Mouse (Mus musculus) C2C12 (cell line): ENCODE measurements around the gene Clybl.

Experiments used
- CEBPB ChIP-seq: IDR thresholded peaks from one replicate; pipeline ENCODE4 v1.6.1; 2011; ENCODE audit warnings: low read depth, mild to moderate bottlenecking, control low read depth, moderate library complexity
- CTCF ChIP-seq: IDR thresholded peaks from one replicate; pipeline ENCODE4 v1.5.1; 2011; ENCODE audit not compliant: control insufficient read depth, insufficient read depth, insufficient read length
- MAX ChIP-seq: IDR thresholded peaks from one replicate; pipeline ENCODE4 v1.6.1; 2011; ENCODE audit warnings: mild to moderate bottlenecking, control low read depth
- MYOD1 ChIP-seq: IDR thresholded peaks from one replicate; pipeline ENCODE4 v1.6.1; 2011; ENCODE audit warnings: low read depth; ENCODE audit not compliant: control insufficient read depth, insufficient read length
- USF1 ChIP-seq: IDR thresholded peaks from one replicate; pipeline ENCODE4 v1.6.1; 2011; ENCODE audit warnings: low read depth, mild to moderate bottlenecking, control low read depth, moderate library complexity

GRCm38 (mm10) chr14:122436850-122437249 is 255.3 kb downstream of the Clybl start:
- TF ChIP-seq MYOD1, result no peak
- no peak for TF ChIP-seq CTCF
- TF ChIP-seq USF1, result no peak
- no peak for TF ChIP-seq CEBPB
- TF ChIP-seq MAX, result no peak
